In the genomic region with DNA sequence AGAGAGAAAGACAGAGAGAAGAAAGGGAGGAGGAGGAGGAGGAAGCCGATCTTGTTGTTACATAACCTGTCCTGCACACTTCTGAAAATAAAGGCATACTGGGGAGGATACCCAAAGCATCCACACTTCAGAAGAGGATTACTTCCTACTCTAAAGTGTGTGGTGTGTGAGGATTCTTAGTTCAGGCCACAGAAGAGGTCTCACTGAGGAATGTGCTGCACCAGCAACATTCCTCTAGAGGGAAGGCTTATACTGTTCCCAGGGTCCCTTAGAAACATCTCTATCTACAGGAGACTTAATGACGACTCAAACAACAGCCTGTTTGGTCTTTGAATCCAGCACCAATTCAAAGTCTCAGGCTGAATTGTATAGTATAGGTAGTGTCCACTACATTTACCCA, we compare ENCODE assay signal across 26 mouse cellular contexts.
"Had no signal": no experiment of that assay in that cellular context is flagged by ENCODE, and none has a peak within 500 bp of the region (broad histone marks: within the 10 kb centered on the region; RNA-seq: fewer than 3 reads in every experiment).

No protein-coding gene starts in this region.

- DNase-seq: gastrocnemius, adult 2 months; gastrocnemius, postnatal 10 days; gastrocnemius, postnatal 25 days; heart, adult 2 months; heart, postnatal 14 days; heart, postnatal 4 days; kidney, adult 18-20 months; kidney, adult 8-10 months; kidney, postnatal 10 days; kidney, postnatal 25 days; kidney, postnatal 4 days; liver had no signal

- H3K4me1 ChIP-seq: heart, embryonic 13.5 days; heart, embryonic 15.5 days; hindbrain, embryonic 10.5 days; hindbrain, embryonic 12.5 days; intestine, embryonic 15.5 days; limb, embryonic 10.5 days; limb, embryonic 12.5 days had no signal

- H3K9ac ChIP-seq: heart, embryonic 13.5 days; heart, embryonic 15.5 days; hindbrain, embryonic 12.5 days; hindbrain, embryonic 14.5 days; intestine, embryonic 15.5 days; limb, embryonic 12.5 days had no signal

- H3K9me3 ChIP-seq: heart, embryonic 13.5 days; heart, embryonic 15.5 days; hindbrain, embryonic 10.5 days; hindbrain, embryonic 12.5 days; intestine, embryonic 15.5 days; limb, embryonic 10.5 days; limb, embryonic 12.5 days had no signal

- H3K36me3 ChIP-seq: heart, embryonic 13.5 days; heart, embryonic 15.5 days; hindbrain, embryonic 10.5 days; hindbrain, embryonic 12.5 days; intestine, embryonic 15.5 days; limb, embryonic 10.5 days; limb, embryonic 12.5 days had no signal

- H3K27me3 ChIP-seq: heart, embryonic 13.5 days; heart, embryonic 15.5 days; hindbrain, embryonic 12.5 days; intestine, embryonic 15.5 days; limb, embryonic 12.5 days had no signal

- ATAC-seq: hindbrain, embryonic 16.5 days; inflammation-experienced regulatory T-cells, adult 6 months; intestine, embryonic 15.5 days; intestine, postnatal 0 days had no signal

- H3K4me3 ChIP-seq: gastrocnemius, adult 2 months; heart, adult 2 months; heart, embryonic 13.5 days; heart, embryonic 15.5 days; hindbrain, embryonic 10.5 days; hindbrain, embryonic 12.5 days; intestine, embryonic 15.5 days; left cerebral cortex, adult 2 months; limb, embryonic 10.5 days; limb, embryonic 12.5 days had no signal

- H3K4me2 ChIP-seq: heart, embryonic 11.5 days; heart, embryonic 13.5 days; heart, embryonic 15.5 days; hindbrain, embryonic 12.5 days; hindbrain, embryonic 14.5 days; intestine, embryonic 15.5 days; limb, embryonic 12.5 days; liver, embryonic 11.5 days had no signal

- H3K27ac ChIP-seq: gastrocnemius, adult 2 months; heart, adult 2 months; heart, embryonic 13.5 days; heart, embryonic 15.5 days; hindbrain, embryonic 10.5 days; hindbrain, embryonic 12.5 days; hindbrain, embryonic 14.5 days; intestine, embryonic 15.5 days; left cerebral cortex, adult 2 months; limb, embryonic 10.5 days; limb, embryonic 12.5 days had no signal
